Mouse (Mus musculus): ENCODE results near the gene Nrde2.

- TF ChIP-seq EP300 (IDR thresholded peaks at IDR 0.05; ENCODE audit: insufficient read depth, low read depth, low read length) (no peak), CTCF (IDR thresholded peaks at IDR 0.05) (no peak)
Measured at GRCm38 (mm10) chr12:100167502-100167901, 8.0 kb upstream of the Nrde2 start.

All from heart, adult 2 months (tissue).